Mouse (Mus musculus): ENCODE measurements around the gene Galntl6.

DNA sequence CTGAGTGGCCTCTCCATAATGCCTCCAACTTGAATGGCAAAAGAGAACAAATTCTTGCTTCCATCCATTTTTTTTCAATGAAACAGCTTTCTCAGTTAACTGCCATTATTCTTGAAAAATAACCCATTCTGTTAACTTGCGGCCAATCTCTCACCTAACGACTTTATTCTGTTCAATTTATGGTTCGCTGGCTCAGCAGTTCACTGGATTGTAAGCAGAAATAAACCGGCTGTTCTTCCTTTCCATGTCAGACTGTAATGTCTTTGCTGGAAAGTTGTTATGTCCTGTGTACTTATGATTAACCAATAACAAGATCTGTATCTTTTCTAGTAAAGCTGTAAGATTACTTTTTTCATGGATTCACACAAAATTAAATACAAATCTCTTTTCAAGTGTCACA, 837.8 kb downstream of the Galntl6 start:
- TF ChIP-seq CTCF (IDR thresholded peaks at IDR 0.05): no peak
- no peak for TF ChIP-seq EP300 (IDR thresholded peaks at IDR 0.05)

Measured in lung, postnatal 0 days (tissue).